Mouse (Mus musculus): ENCODE data around the gene Rnase10. TPM values are rescaled to one million over a fixed set of nuclear protein-coding genes. Genes with fewer than 3 reads are reported as not detected.
"Not testable (repeated sequence)": the region's sequence is repeated elsewhere in the genome, so short reads cannot be mapped to it uniquely, and the experiment has no call there.

Gene Rnase10
- total and polyA plus RNA-seq, 3 experiments = 0.22 TPM; not detected in 2

DNA sequence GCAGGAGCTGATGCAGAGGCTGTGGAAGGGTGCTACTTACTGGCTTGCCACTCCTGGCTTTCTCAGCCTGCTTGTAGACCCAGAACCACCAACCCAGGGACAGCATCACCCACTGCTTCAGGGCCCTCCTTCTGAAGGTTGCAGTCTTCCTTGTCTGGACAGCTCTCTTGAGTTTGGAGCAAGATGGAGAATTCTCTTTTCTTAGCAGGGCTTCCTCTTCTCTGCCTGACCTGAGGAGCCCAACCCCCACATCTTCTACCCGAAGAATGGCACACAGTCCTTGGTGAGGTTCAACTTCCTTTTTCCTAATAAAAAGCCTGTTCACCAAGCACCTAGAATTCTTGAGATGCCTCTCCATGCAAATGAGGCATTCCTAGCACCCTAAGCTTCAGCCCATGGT lies 36.7 kb upstream of the Rnase10 start:
- H3K36me3 ChIP-seq (replicated peaks) = no peaks in the 10 kb centered on the region
- H3K27me3 ChIP-seq (ENCODE audit: insufficient read depth, low read length) = peaks cover 2% of the 10 kb centered on the region; the same call in 1 of the 2 replicates
- H3K4me3 ChIP-seq (ENCODE audit: low read depth, low read length) = no peak overlapping the region
- H3K4me1 ChIP-seq (ENCODE audit: insufficient read depth, low read depth, low read length) = peaks cover 13% of the 10 kb centered on the region
- no peak for TF ChIP-seq GATA1 (IDR thresholded peaks at IDR 0.05; ENCODE audit: borderline replicate concordance, low read length)
- no peak for TF ChIP-seq POLR2AphosphoS5 (IDR thresholded peaks at IDR 0.05; ENCODE audit: insufficient replicate concordance, low read depth, low read length)
- no peak for TF ChIP-seq TAL1 (conservative IDR thresholded peaks at IDR 0.05; ENCODE audit: low read depth, low read length)
- TF ChIP-seq CTCF (IDR thresholded peaks at IDR 0.05; ENCODE audit: low read depth, low read length) = no peak
- TF ChIP-seq GATA2 (IDR thresholded peaks at IDR 0.05; ENCODE audit: borderline replicate concordance, low read depth, low read length) = no peak
- ATAC-seq (ENCODE audit: extremely low read depth, insufficient number of reproducible peaks, low FRiP score, poor library complexity, severe bottlenecking) (no peak), DNase-seq (ENCODE audit: low spot score) (no peak)
- no peaks in the 10 kb centered on the region for H3K9me3 ChIP-seq (replicated peaks)

DNA sequence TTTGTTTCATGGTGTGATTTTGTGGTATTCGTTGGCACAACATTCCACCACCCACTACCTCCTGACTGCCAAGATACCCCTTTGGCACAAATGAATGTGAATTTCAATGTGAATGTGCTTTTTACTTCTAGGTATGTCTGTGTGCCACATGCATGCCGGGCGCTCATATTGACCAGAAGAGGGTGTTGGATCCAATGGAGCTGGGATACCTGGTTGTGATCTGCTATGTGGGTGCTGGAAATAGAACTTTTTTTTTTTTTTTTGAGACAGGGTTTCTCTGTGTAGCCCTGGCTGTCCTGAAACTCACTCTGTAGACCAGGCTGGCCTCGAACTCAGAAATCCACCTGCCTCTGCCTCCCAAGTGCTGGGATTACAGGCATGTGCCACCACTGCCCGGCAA lies 34.5 kb upstream of the Rnase10 start:
- H3K4me3 ChIP-seq (ENCODE audit: low read depth, low read length); DNase-seq (ENCODE audit: low spot score); H3K27me3 ChIP-seq (ENCODE audit: insufficient read depth, low read length); ATAC-seq (ENCODE audit: extremely low read depth, insufficient number of reproducible peaks, low FRiP score, poor library complexity, severe bottlenecking); H3K36me3 ChIP-seq (replicated peaks); H3K9me3 ChIP-seq (replicated peaks): not testable (repeated sequence)
- H3K4me1 ChIP-seq (ENCODE audit: insufficient read depth, low read depth, low read length) = peaks cover 13% of the 10 kb centered on the region

DNA sequence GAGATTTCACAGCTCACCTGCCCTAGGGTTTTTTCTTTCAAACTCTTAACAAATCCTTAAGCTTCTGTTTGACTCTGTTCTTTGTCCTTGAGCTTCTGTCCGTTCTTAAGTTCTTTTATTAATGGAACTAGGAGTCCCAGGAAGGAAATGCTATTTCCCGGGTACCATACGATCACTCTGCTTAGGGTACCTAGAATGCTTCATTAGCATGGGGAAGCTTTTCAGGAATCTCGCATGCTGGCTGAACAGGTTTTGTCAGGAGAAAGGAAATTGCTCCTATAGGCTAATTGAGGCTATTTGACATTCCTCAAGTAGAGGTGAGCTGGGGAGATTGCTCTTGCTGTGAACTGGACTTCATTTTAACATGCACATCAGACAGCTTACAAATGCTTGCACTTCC lies 33.9 kb upstream of the Rnase10 start:
- Histone ChIP-seq H3K9me3 (replicated peaks) (no peaks in the 10 kb centered on the region), H3K4me1 (ENCODE audit: insufficient read depth, low read depth, low read length) (peaks cover 13% of the 10 kb centered on the region), H3K27me3 (ENCODE audit: insufficient read depth, low read length) (peaks cover 4% of the 10 kb centered on the region; the same call in 1 of the 2 replicates), H3K4me3 (ENCODE audit: low read depth, low read length) (no peak overlapping the region), H3K36me3 (replicated peaks) (no peaks in the 10 kb centered on the region)
- ATAC-seq (ENCODE audit: extremely low read depth, insufficient number of reproducible peaks, low FRiP score, poor library complexity, severe bottlenecking) = no peak
- DNase-seq (ENCODE audit: low spot score) = no peak
- TF ChIP-seq POLR2AphosphoS5 (IDR thresholded peaks at IDR 0.05; ENCODE audit: insufficient replicate concordance, low read depth, low read length) (no peak), GATA2 (IDR thresholded peaks at IDR 0.05; ENCODE audit: borderline replicate concordance, low read depth, low read length) (no peak), CTCF (IDR thresholded peaks at IDR 0.05; ENCODE audit: low read depth, low read length) (no peak), GATA1 (IDR thresholded peaks at IDR 0.05; ENCODE audit: borderline replicate concordance, low read length) (no peak), TAL1 (conservative IDR thresholded peaks at IDR 0.05; ENCODE audit: low read depth, low read length) (no peak)

DNA sequence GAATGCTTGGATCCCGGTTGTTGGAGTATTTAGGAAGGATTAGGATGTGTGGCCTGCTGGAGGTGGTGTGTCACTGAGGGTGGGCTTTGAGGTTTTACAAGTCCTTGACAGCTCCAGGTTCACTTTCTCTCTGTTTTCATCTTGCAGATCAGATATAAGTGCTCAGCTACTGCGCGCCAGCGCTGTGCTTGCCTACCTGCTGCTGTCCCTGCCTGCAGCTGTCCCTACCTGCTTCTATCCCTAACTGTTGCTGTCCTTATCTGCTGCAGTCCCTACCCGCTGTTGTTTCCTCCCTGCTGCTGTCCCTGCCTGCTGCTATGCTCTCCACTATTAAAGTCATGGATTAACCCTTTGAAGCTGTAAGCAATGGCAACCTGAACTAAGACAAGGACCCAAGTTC lies 32.5 kb upstream of the Rnase10 start:
- Histone ChIP-seq H3K36me3 (replicated peaks) (no peaks in the 10 kb centered on the region), H3K4me3 (ENCODE audit: low read depth, low read length) (no peak overlapping the region), H3K4me1 (ENCODE audit: insufficient read depth, low read depth, low read length) (peaks cover 13% of the 10 kb centered on the region), H3K27me3 (ENCODE audit: insufficient read depth, low read length) (peaks cover 4% of the 10 kb centered on the region; the same call in 1 of the 2 replicates), H3K9me3 (replicated peaks) (no peaks in the 10 kb centered on the region)
- no peak for TF ChIP-seq GATA2 (IDR thresholded peaks at IDR 0.05; ENCODE audit: borderline replicate concordance, low read depth, low read length)
- TF ChIP-seq POLR2AphosphoS5 (IDR thresholded peaks at IDR 0.05; ENCODE audit: insufficient replicate concordance, low read depth, low read length) = no peak
- TF ChIP-seq GATA1 (IDR thresholded peaks at IDR 0.05; ENCODE audit: borderline replicate concordance, low read length) = no peak
- no peak for TF ChIP-seq CTCF (IDR thresholded peaks at IDR 0.05; ENCODE audit: low read depth, low read length)
- no peak for TF ChIP-seq TAL1 (conservative IDR thresholded peaks at IDR 0.05; ENCODE audit: low read depth, low read length)
- no peak for DNase-seq (ENCODE audit: low spot score)
- ATAC-seq (ENCODE audit: extremely low read depth, insufficient number of reproducible peaks, low FRiP score, poor library complexity, severe bottlenecking) = no peak

DNA sequence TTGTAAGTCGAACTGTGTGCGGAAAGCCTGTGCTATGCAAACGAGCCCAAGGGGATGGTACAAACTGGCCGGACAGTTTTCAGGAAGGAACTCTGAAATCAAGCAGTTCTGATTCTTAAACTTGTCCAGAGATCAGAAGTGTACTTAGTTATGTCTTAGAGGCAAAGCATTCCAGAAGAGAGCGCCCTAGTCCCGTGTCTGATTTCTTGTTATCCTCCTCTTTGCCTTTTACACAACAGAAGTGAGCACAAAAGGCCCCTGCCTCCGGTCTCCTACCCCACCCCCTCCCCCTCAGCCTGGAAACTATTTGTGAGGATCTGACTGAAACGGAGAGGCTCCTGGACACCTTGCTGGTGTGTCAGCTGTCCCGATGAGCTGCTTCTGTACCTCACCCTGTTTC lies 30.9 kb upstream of the Rnase10 start:
- TF ChIP-seq GATA1 (IDR thresholded peaks at IDR 0.05; ENCODE audit: borderline replicate concordance, low read length) (no peak), GATA2 (IDR thresholded peaks at IDR 0.05; ENCODE audit: borderline replicate concordance, low read depth, low read length) (no peak), POLR2AphosphoS5 (IDR thresholded peaks at IDR 0.05; ENCODE audit: insufficient replicate concordance, low read depth, low read length) (no peak), TAL1 (conservative IDR thresholded peaks at IDR 0.05; ENCODE audit: low read depth, low read length) (no peak)

DNA sequence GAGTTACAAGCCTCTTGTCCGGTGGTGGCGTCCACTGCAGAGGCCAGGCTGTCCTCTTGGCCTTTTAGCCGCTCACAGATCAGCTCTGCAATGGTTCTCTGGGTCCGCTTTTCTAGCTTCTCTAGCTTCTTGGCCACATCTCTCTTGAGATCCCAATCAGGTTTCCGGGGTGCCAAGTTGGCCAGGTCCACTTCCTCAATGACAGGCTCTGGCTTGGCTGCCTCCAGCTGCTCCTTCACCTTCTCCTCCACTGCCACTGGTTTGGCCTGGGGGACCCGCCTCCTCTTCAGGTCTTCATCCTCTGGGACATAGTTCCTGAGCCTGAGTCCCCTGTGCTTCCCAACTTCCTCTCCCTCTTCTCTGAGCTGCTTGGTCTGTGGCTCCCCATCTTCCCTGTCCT lies 29.1 kb upstream of the Rnase10 start:
- ATAC-seq (ENCODE audit: extremely low read depth, insufficient number of reproducible peaks, low FRiP score, poor library complexity, severe bottlenecking); H3K36me3 ChIP-seq (replicated peaks); DNase-seq (ENCODE audit: low spot score); H3K9me3 ChIP-seq (replicated peaks); H3K27me3 ChIP-seq (ENCODE audit: insufficient read depth, low read length); H3K4me3 ChIP-seq (ENCODE audit: low read depth, low read length): not testable (repeated sequence)
- H3K4me1 ChIP-seq (ENCODE audit: insufficient read depth, low read depth, low read length) = peaks cover 12% of the 10 kb centered on the region

More for the DNA sequence above, 30.9 kb upstream of the Rnase10 start:
- DNase-seq (ENCODE audit: low spot score) = no peak
- Histone ChIP-seq H3K27me3 (ENCODE audit: insufficient read depth, low read length) (0 out of 2 replicates have a peak, but pooled peaks cover 2% of the 10 kb centered on the region), H3K4me3 (ENCODE audit: low read depth, low read length) (no peak overlapping the region), H3K4me1 (ENCODE audit: insufficient read depth, low read depth, low read length) (peaks cover 8% of the 10 kb centered on the region), H3K36me3 (replicated peaks) (no peaks in the 10 kb centered on the region), H3K9me3 (replicated peaks) (no peaks in the 10 kb centered on the region)
- ATAC-seq (ENCODE audit: extremely low read depth, insufficient number of reproducible peaks, low FRiP score, poor library complexity, severe bottlenecking) = no peak

DNA sequence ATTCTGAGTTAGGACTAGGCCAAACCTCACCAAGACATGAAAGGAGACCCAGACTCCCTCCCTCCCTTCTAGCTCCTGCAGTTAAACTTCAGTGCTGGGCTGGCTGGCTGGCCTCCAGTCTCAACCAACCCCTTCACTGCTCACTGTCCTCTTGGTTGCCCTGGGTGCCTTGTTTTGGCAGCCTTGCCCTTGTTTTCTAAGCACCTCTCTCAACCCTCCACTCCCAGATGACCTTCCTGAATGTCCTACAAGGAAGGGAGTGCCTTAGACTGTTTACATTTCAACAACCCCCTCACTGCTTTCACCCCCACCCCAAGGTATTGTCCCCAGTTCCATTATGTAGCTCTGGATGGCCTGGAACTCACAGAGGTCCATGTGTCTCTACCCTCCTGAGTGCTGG lies 27.9 kb upstream of the Rnase10 start:
- H3K4me1 ChIP-seq (ENCODE audit: insufficient read depth, low read depth, low read length) = peaks cover 12% of the 10 kb centered on the region
- H3K27me3 ChIP-seq (ENCODE audit: insufficient read depth, low read length) = 0 out of 2 replicates have a peak, but pooled peaks cover 2% of the 10 kb centered on the region
- TF ChIP-seq CTCF (IDR thresholded peaks at IDR 0.05; ENCODE audit: low read depth, low read length) (no peak), POLR2AphosphoS5 (IDR thresholded peaks at IDR 0.05; ENCODE audit: insufficient replicate concordance, low read depth, low read length) (no peak), TAL1 (conservative IDR thresholded peaks at IDR 0.05; ENCODE audit: low read depth, low read length) (no peak), GATA1 (IDR thresholded peaks at IDR 0.05; ENCODE audit: borderline replicate concordance, low read length) (no peak), GATA2 (IDR thresholded peaks at IDR 0.05; ENCODE audit: borderline replicate concordance, low read depth, low read length) (no peak)
- no peak for DNase-seq (ENCODE audit: low spot score)
- H3K9me3 ChIP-seq (replicated peaks) = no peaks in the 10 kb centered on the region; the same call in 1 of the 2 replicates
- no peak overlapping the region for H3K4me3 ChIP-seq (ENCODE audit: low read depth, low read length)
- no peak for ATAC-seq (ENCODE audit: extremely low read depth, insufficient number of reproducible peaks, low FRiP score, poor library complexity, severe bottlenecking)
- H3K36me3 ChIP-seq (replicated peaks) = no peaks in the 10 kb centered on the region
